Mouse (Mus musculus): ENCODE results near the gene Hist1h3g.

GRCm38 (mm10) chr13:23513517-23513916 is 21.7 kb upstream of the Hist1h3g start:
- TF ChIP-seq CTCF (IDR thresholded peaks at IDR 0.05; ENCODE audit: extremely low read depth, insufficient read depth, low read length) (no peak), POLR2A (IDR thresholded peaks at IDR 0.05; ENCODE audit: extremely low read depth, insufficient read depth, low read length) (no peak)

Data from cortical plate, adult 2 months (tissue).